Mouse (Mus musculus): Measurements from ENCODE around the gene Adm. TPM values are rescaled to one million over a fixed set of nuclear protein-coding genes. Genes with fewer than 3 reads are reported as not detected.
A peak's percentile ranks its signal among the peaks of the same experiment; 100 is the strongest.
"Not testable (repeated sequence)": the region's sequence is repeated elsewhere in the genome, so short reads cannot be mapped to it uniquely, and the experiment has no call there.

Adm gene
- total RNA-seq, 1 experiment, result 6.2 TPM

DNA sequence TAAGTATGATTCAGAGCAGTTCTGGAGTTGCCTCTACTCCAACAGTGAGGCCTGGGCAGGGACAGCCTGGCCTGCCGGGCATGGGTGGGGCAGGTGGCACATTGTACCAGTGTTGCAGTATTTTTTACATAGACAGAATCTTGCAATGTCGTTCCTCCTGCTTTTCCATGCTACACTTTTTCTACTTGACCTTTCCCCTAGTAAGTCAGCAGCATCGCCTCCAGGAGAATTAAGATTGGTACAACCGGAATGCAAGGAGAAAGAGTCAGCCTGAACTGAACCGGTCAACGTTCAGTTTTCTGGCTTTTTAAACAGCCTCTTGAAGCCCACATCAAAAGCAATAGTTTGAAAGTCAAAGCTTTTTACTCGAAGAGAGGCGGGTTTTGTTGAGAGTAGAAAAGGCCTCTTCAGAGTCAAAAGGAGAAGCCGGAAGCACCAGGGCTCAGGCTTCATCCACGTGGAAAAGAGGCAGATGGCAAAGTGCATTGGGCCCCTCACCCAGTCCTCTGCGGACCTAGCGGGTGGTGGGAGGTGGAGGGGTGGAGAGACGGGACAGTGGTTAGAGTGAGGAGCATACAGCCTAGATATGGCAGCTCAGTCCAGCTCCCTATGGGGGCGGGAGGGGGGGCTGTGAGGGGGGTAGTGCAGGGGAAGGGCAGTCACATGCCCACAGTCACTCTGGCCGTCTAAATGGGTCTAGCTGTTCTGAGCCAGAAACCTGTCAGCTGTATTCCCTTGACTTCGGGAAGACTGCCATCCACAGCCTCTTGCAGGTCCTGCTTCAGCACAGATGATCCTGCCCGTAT, 11.0 kb downstream of the Adm start:
- in situ Hi-C loops (cut with MboI; ENCODE audit: low sequenced_read_pairs in 2 of 2, unreplicated experiment in 2 of 2), result loop anchor here (25.0 kb wide), 2 partner anchors 251 to 476 kb away; no protein-coding TSS in a partner anchor
- no peak for DNase-seq (ENCODE audit: low read depth, low spot score)
- Histone ChIP-seq H3K36me3 (ENCODE audit: control insufficient read depth, insufficient read depth, low read length, poor library complexity, severe bottlenecking) (no peaks in the 10 kb centered on the region), H3K9ac (ENCODE audit: insufficient read depth, low read depth, low read length, poor library complexity, severe bottlenecking) (no peak overlapping the region), H3K9me3 (ENCODE audit: control insufficient read depth, insufficient read depth, low read depth, low read length) (no peaks in the 10 kb centered on the region), H3K4me1 (ENCODE audit: control insufficient read depth in 2 of 2, insufficient read depth in 2 of 2, low read length in 2 of 2, poor library complexity in 1 of 2) (peaks cover 2 to 6% of the 10 kb centered on the region in 2 experiments; a peak in 3 of 4 replicates), H3K4me3 (ENCODE audit: insufficient read depth in 1 of 2, low read depth in 1 of 2, low read length in 2 of 2, poor library complexity in 1 of 2, severe bottlenecking in 1 of 2) (no peak overlapping the region), H3K27ac (ENCODE audit: insufficient read depth, low read depth, low read length, poor library complexity, severe bottlenecking) (no peak overlapping the region)
- TF ChIP-seq CHD2 (IDR thresholded peaks at IDR 0.05; ENCODE audit: low read depth, low read length) (no peak), MAFK (IDR thresholded peaks at IDR 0.05; ENCODE audit: insufficient read depth, low read depth, low read length) (no peak), HCFC1 (IDR thresholded peaks at IDR 0.05; ENCODE audit: borderline replicate concordance, insufficient read depth, low read length) (no peak), ZC3H11A (IDR thresholded peaks at IDR 0.05; ENCODE audit: borderline replicate concordance, low read depth, low read length) (no peak), ZNF384 (IDR thresholded peaks at IDR 0.05; ENCODE audit: low read depth, low read length) (no peak)

DNA sequence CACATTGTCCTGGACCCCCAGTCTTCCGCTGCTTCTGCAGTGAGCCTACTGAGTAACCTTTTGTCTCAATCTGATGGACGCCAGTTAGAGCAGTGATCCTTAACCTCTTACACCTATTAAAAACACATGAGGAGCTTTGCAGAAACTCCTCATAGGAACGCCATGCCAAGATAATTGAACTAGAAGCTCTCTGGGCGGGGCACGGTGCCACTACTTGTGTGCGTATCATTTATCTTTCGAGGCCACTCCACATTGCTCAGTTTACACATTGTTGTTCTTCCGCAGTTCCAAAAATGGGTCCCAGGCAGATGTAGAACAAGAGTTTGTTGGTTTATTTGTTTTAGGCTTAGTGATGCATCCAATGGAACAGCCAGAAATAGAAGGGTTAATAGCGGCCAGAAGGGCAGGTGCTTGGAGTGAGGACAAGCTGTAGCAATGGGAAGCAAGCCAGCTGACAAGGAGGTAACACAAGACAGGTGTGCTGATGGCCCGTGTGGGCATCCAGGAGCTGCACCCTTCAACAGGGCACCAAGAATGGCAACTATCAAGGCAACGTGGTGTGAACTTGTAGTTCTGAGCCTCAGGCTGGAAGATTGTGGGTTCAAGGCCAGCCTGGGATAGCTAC, 11.9 kb downstream of the Adm start:
- no peak overlapping the region for H3K9ac ChIP-seq (ENCODE audit: insufficient read depth, low read depth, low read length, poor library complexity, severe bottlenecking)
- H3K9me3 ChIP-seq (ENCODE audit: control insufficient read depth, insufficient read depth, low read depth, low read length), result no peaks in the 10 kb centered on the region
- H3K4me3 ChIP-seq (ENCODE audit: insufficient read depth in 1 of 2, low read depth in 1 of 2, low read length in 2 of 2, poor library complexity in 1 of 2, severe bottlenecking in 1 of 2), result no peak overlapping the region
- H3K36me3 ChIP-seq (ENCODE audit: control insufficient read depth, insufficient read depth, low read length, poor library complexity, severe bottlenecking), result no peaks in the 10 kb centered on the region
- DNase-seq (ENCODE audit: low read depth, low spot score), result no peak
- peaks cover 2 to 6% of the 10 kb centered on the region in 2 experiments; a peak in 3 of 4 replicates for H3K4me1 ChIP-seq (ENCODE audit: control insufficient read depth in 2 of 2, insufficient read depth in 2 of 2, low read length in 2 of 2, poor library complexity in 1 of 2)
- in situ Hi-C loops (cut with MboI; ENCODE audit: low sequenced_read_pairs in 2 of 2, unreplicated experiment in 2 of 2), result loop anchor here (25.0 kb wide), 2 partner anchors 252 to 477 kb away; no protein-coding TSS in a partner anchor
- H3K27ac ChIP-seq (ENCODE audit: insufficient read depth, low read depth, low read length, poor library complexity, severe bottlenecking), result no peak overlapping the region; the same call in 1 of the 2 replicates
- TF ChIP-seq HCFC1 (IDR thresholded peaks at IDR 0.05; ENCODE audit: borderline replicate concordance, insufficient read depth, low read length), result no peak
- no peak for TF ChIP-seq MAFK (IDR thresholded peaks at IDR 0.05; ENCODE audit: insufficient read depth, low read depth, low read length)
- TF ChIP-seq ZC3H11A (IDR thresholded peaks at IDR 0.05; ENCODE audit: borderline replicate concordance, low read depth, low read length), result no peak
- no peak for TF ChIP-seq ZNF384 (IDR thresholded peaks at IDR 0.05; ENCODE audit: low read depth, low read length)
- TF ChIP-seq CHD2 (IDR thresholded peaks at IDR 0.05; ENCODE audit: low read depth, low read length), result no peak

DNA sequence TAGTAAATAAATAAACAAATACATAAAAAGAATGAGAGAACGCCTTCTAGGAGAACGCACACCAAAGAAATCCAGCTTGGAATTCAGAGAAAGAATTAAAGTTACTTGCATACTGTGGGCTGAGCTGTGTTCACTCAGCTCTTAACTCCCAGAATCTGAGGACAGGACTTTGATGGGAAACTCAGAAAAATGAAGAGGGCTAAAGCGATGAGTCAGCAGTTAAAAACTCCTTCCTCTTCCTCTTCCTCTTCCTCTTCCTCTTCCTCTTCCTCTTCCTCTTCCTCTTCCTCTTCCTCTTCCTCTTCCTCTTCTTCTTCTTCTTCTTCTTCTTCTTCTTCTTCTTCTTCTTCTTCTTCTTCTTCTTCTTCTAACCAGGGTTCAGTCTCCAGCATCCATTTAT, 12.5 kb downstream of the Adm start:
- H3K4me3 ChIP-seq (ENCODE audit: insufficient read depth in 1 of 2, low read depth in 1 of 2, low read length in 2 of 2, poor library complexity in 1 of 2, severe bottlenecking in 1 of 2); H3K36me3 ChIP-seq (ENCODE audit: control insufficient read depth, insufficient read depth, low read length, poor library complexity, severe bottlenecking); H3K27ac ChIP-seq (ENCODE audit: insufficient read depth, low read depth, low read length, poor library complexity, severe bottlenecking); H3K9me3 ChIP-seq (ENCODE audit: control insufficient read depth, insufficient read depth, low read depth, low read length); H3K9ac ChIP-seq (ENCODE audit: insufficient read depth, low read depth, low read length, poor library complexity, severe bottlenecking); H3K4me1 ChIP-seq (ENCODE audit: control insufficient read depth in 2 of 2, insufficient read depth in 2 of 2, low read length in 2 of 2, poor library complexity in 1 of 2); DNase-seq (ENCODE audit: low read depth, low spot score): not testable (repeated sequence)
- in situ Hi-C loops (cut with MboI; ENCODE audit: low sequenced_read_pairs in 2 of 2, unreplicated experiment in 2 of 2), result loop anchor here (25.0 kb wide), 2 partner anchors 253 to 478 kb away; no protein-coding TSS in a partner anchor
- TF ChIP-seq MAFK (IDR thresholded peaks at IDR 0.05; ENCODE audit: insufficient read depth, low read depth, low read length), result peak; percentile 85

DNA sequence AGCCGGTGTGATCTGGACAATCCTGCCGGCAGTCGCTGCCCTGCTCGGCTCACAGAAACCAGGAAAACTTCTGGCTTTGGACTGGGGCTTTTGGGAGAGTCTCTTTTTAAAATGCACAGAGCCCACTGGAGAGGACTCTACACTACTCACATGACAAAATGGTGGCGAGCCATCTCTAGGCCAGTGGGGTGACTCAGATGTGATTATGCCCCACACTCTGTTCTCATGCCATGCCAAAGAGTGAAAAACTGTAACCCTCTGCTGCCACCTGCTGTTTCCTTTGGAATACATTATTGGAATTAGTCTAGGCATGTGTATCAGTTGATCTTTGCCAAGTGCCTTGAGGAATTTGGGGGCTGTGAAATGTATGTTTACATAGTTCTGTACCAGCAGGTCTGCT, 17.9 kb downstream of the Adm start:
- no peak for TF ChIP-seq ZNF384 (IDR thresholded peaks at IDR 0.05; ENCODE audit: low read depth, low read length)
- no peak for TF ChIP-seq MAFK (IDR thresholded peaks at IDR 0.05; ENCODE audit: insufficient read depth, low read depth, low read length)
- TF ChIP-seq HCFC1 (IDR thresholded peaks at IDR 0.05; ENCODE audit: borderline replicate concordance, insufficient read depth, low read length), result no peak
- peak; percentile 23; the same call in 1 of the 2 replicates for TF ChIP-seq ZC3H11A (IDR thresholded peaks at IDR 0.05; ENCODE audit: borderline replicate concordance, low read depth, low read length)
- no peak for TF ChIP-seq CHD2 (IDR thresholded peaks at IDR 0.05; ENCODE audit: low read depth, low read length)
- H3K27ac ChIP-seq (ENCODE audit: insufficient read depth, low read depth, low read length, poor library complexity, severe bottlenecking), result no peak overlapping the region
- no peaks in the 10 kb centered on the region for H3K9me3 ChIP-seq (ENCODE audit: control insufficient read depth, insufficient read depth, low read depth, low read length)
- H3K9ac ChIP-seq (ENCODE audit: insufficient read depth, low read depth, low read length, poor library complexity, severe bottlenecking), result no peak overlapping the region
- DNase-seq (ENCODE audit: low read depth, low spot score), result peak; percentile 67
- H3K36me3 ChIP-seq (ENCODE audit: control insufficient read depth, insufficient read depth, low read length, poor library complexity, severe bottlenecking), result no peaks in the 10 kb centered on the region
- in situ Hi-C loops (cut with MboI; ENCODE audit: low sequenced_read_pairs in 2 of 2, unreplicated experiment in 2 of 2), result loop anchor here (25.0 kb wide), 2 partner anchors 258 to 483 kb away; no protein-coding TSS in a partner anchor
- H3K4me3 ChIP-seq (ENCODE audit: insufficient read depth in 1 of 2, low read depth in 1 of 2, low read length in 2 of 2, poor library complexity in 1 of 2, severe bottlenecking in 1 of 2), result no peak overlapping the region
- H3K4me1 ChIP-seq (ENCODE audit: control insufficient read depth in 2 of 2, insufficient read depth in 2 of 2, low read length in 2 of 2, poor library complexity in 1 of 2), result peaks cover 0 to 2% of the 10 kb centered on the region in 2 experiments; a peak in 2 of 4 replicates
